Comparison of ENCODE assay signal across 16 mouse cellular contexts in genomic region chr3:137109786-137110185, GRCm38 (mm10).
DNase-seq lines count a peak whose midpoint lies in the region; ATAC-seq lines count a peak whose summit lies in the region.
"Had no signal": no experiment of that assay in that cellular context is flagged by ENCODE, and none has a peak within 500 bp of the region (broad histone marks: within the 10 kb centered on the region; RNA-seq: fewer than 3 reads in every experiment).

No protein-coding gene starts in this region.

- DNase-seq in frontal cortex, adult 2 months (ENCODE audit: extremely low spot score in 1 of 2, low spot score in 1 of 2) = no peak
- peak; percentile 22 to 52 for DNase-seq in layer of hippocampus, postnatal 14 days (ENCODE audit: low spot score in 2 of 2)
- no peak for DNase-seq in layer of hippocampus, adult 8-10 months (ENCODE audit: low spot score in 2 of 2)
- DNase-seq in cerebellum, adult 11-12 months = peak; percentile 98
- peak; percentile 92 to 97 for DNase-seq in cerebellum, postnatal 10 days
- no peak for DNase-seq in gastrocnemius, adult 18-20 months (ENCODE audit: low spot score)
- DNase-seq in embryo, embryonic 10 days (ENCODE audit: low spot score) = no peak
- DNase-seq: kidney, postnatal 36 days; lung, embryonic 14.5 days; lung, postnatal 36 days; retina, postnatal 1 day; right cerebral cortex, postnatal 4 days; thymus, postnatal 36 days had no signal

- ATAC-seq in frontal cortex, adult (ENCODE audit: low TSS enrichment) = peak; percentile 19; the same call in 1 of the 2 replicates
- ATAC-seq: intestine, postnatal 0 days; midbrain, embryonic 15.5 days had no signal

Comparison
In these comparisons a context has a peak if more than half of its experiments do, and no peak if none do; other contexts are left out.
1. DNase-seq: peak in layer of hippocampus, postnatal 14 days (2 of 2), cerebellum, adult 11-12 months (single experiment) and cerebellum, postnatal 10 days (2 of 2); none in frontal cortex, adult 2 months (0 of 2), layer of hippocampus, adult 8-10 months (0 of 2), gastrocnemius, adult 18-20 months (single experiment) and embryo, embryonic 10 days (single experiment).